Mouse (Mus musculus) heart, adult 2 months (tissue): ENCODE results near the gene Pmf1. TPM values are rescaled to one million over a fixed set of nuclear protein-coding genes. Genes with fewer than 3 reads are reported as not detected.
A peak's percentile ranks its signal among the peaks of the same experiment; 100 is the strongest.

ENCODE experiments used
- DNase-seq, 2 experiments: peaks; one replicate each; pipeline ENCODE4 v3.0.0; 2021
- H3K27ac ChIP-seq: fragments of 200-600 bp; 2 replicates; pipeline ENCODE4 v1.8.1; 2022
- H3K27me3 ChIP-seq: fragments of 200-500 bp; 2 replicates; pipeline ENCODE4 v1.6.1; 2012; ENCODE audit warnings: mild to moderate bottlenecking, low read length, inconsistent platforms, mixed read lengths; ENCODE audit not compliant: control insufficient read depth, insufficient read depth
- H3K36me3 ChIP-seq: fragments of 200-500 bp; 2 replicates; pipeline ENCODE4 v1.6.1; 2012; ENCODE audit warnings: low read length, inconsistent platforms; ENCODE audit not compliant: control insufficient read depth, insufficient read depth
- H3K4me1 ChIP-seq: fragments of 200-500 bp; 2 replicates; pipeline ENCODE4 v1.6.1; 2011; ENCODE audit warnings: low read length; ENCODE audit not compliant: control insufficient read depth, insufficient read depth
- H3K4me3 ChIP-seq: fragments of 200-600 bp; 2 replicates; pipeline ENCODE4 v1.8.1; 2022
- H3K79me2 ChIP-seq: fragments of 200-500 bp; replicated peaks from 2 replicates; pipeline ENCODE4 v1.6.1; 2012; ENCODE audit warnings: mild to moderate bottlenecking, inconsistent platforms, low read length, moderate library complexity, mixed read lengths; ENCODE audit not compliant: control insufficient read depth, insufficient read depth
- H3K9ac ChIP-seq: fragments of 200-500 bp; 2 replicates; pipeline ENCODE4 v1.6.1; 2012; ENCODE audit warnings: low read depth, mild to moderate bottlenecking, control low read depth, inconsistent platforms, low read length, mixed read lengths
- CTCF ChIP-seq: fragments of 200-600 bp; IDR thresholded peaks from 2 replicates; pipeline ENCODE4 v1.8.1; 2022; ENCODE audit warnings: antibody characterized with exemption, mild to moderate bottlenecking, moderate library complexity
- EP300 ChIP-seq: fragments of 200-500 bp; IDR thresholded peaks from 2 replicates; pipeline ENCODE4 v1.6.1; 2011; ENCODE audit warnings: low read depth, low read length, control low read depth; ENCODE audit not compliant: insufficient read depth
- POLR2A ChIP-seq: fragments of 200-500 bp; IDR thresholded peaks from 2 replicates; pipeline ENCODE4 v1.6.1; 2011; ENCODE audit warnings: mild to moderate bottlenecking, low read depth, low read length, control low read depth; ENCODE audit not compliant: insufficient read depth
- WGBS: fragments of 180-500 bp; shearing (Covaris S2); methylation state at CpG from one replicate; pipeline ENCODE4 v1.1.7; 2018; 5-methylcytosine and 5-hydroxymethylcytosine counted together
- intact Hi-C: fragments of 180-260 bp; cut with DNase I; formaldehyde crosslinking; loops from one replicate; pipeline ENCODE4 v1.15.1; 2025
- microRNA-seq, 2 experiments: library from miRNA; unstranded; fragments of <30 nt; microRNA quantifications; one replicate each; pipeline ENCODE4 v1.2.0; 2021
- polyA plus RNA-seq: library from polyadenylated mRNA; depleted of rRNA; stranded (reverse); fragments of >200 nt; gene quantifications from 2 replicates; pipeline ENCODE4 v1.2.3, GENCODE M21; 2012; rRNA removed
- total RNA-seq, 2 experiments: library from RNA; stranded (reverse); gene quantifications; 2 replicates each; pipeline ENCODE4 v1.2.3; 2021

Pmf1 gene
- total and polyA plus RNA-seq, 3 experiments = 12.4 to 22.3 (median 15.9) TPM

GRCm38 (mm10) chr3:88361096-88361495 lies 49.0 kb downstream of the Pmf1 start:
- WGBS = 53% methylated on average over 6 of the region's 6 CpGs
- Histone ChIP-seq H3K27ac (no peak overlapping the region), H3K4me1 (peaks cover 2% of the 10 kb centered on the region; the same call in 1 of the 2 replicates), H3K27me3 (no peaks in the 10 kb centered on the region), H3K36me3 (no peaks in the 10 kb centered on the region), H3K79me2 (no peaks in the 10 kb centered on the region), H3K4me3 (no peak overlapping the region), H3K9ac (no peak overlapping the region)
- no peak for DNase-seq
- TF ChIP-seq POLR2A = no peak
- TF ChIP-seq CTCF = no peak
- no peak for TF ChIP-seq EP300
- intact Hi-C loops = no loop called here

- intact Hi-C loops = no loop called here
- DNase-seq = no peak
- Histone ChIP-seq H3K27ac (no peak overlapping the region; the same call in 1 of the 2 replicates), H3K9ac (no peak overlapping the region), H3K4me3 (no peak overlapping the region), H3K36me3 (no peaks in the 10 kb centered on the region), H3K4me1 (peaks cover 2% of the 10 kb centered on the region; the same call in 1 of the 2 replicates), H3K79me2 (no peaks in the 10 kb centered on the region), H3K27me3 (no peaks in the 10 kb centered on the region)
- 46% methylated on average over 3 of the region's 3 CpGs for WGBS
- TF ChIP-seq EP300 (no peak), POLR2A (no peak), CTCF (no peak)
These were observed 50.1 kb downstream of the Pmf1 start for GRCm38 (mm10) chr3:88359989-88360388.

- Histone ChIP-seq H3K9ac (no peak overlapping the region), H3K27me3 (no peaks in the 10 kb centered on the region), H3K79me2 (no peaks in the 10 kb centered on the region), H3K27ac (no peak overlapping the region; the same call in 1 of the 2 replicates), H3K36me3 (no peaks in the 10 kb centered on the region), H3K4me3 (no peak overlapping the region), H3K4me1 (no peaks in the 10 kb centered on the region)
- WGBS = 63% methylated on average over 5 of the region's 5 CpGs
- intact Hi-C loops = no loop called here
- DNase-seq = no peak
- TF ChIP-seq POLR2A (no peak), EP300 (no peak), CTCF (no peak)
These were observed 50.5 kb downstream of the Pmf1 start for GRCm38 (mm10) chr3:88359584-88359983.

GRCm38 (mm10) chr3:88354396-88355165 lies 55.5 kb downstream of the Pmf1 start:
- DNase-seq = no peak
- H3K79me2 ChIP-seq = no peaks in the 10 kb centered on the region
- 79% methylated on average over 8 of the region's 8 CpGs for WGBS
- no peaks in the 10 kb centered on the region for H3K27me3 ChIP-seq
- no peak overlapping the region for H3K4me3 ChIP-seq
- no peaks in the 10 kb centered on the region for H3K4me1 ChIP-seq
- no peak overlapping the region for H3K27ac ChIP-seq
- intact Hi-C loops = no loop called here
- TF ChIP-seq CTCF (peak; percentile 23), POLR2A (no peak), EP300 (no peak)
- no peaks in the 10 kb centered on the region for H3K36me3 ChIP-seq
- no peak overlapping the region for H3K9ac ChIP-seq

- WGBS = 70% methylated on average over 9 of the region's 9 CpGs
- Histone ChIP-seq H3K4me1 (no peaks in the 10 kb centered on the region), H3K36me3 (no peaks in the 10 kb centered on the region), H3K4me3 (no peak overlapping the region), H3K27me3 (no peaks in the 10 kb centered on the region), H3K79me2 (no peaks in the 10 kb centered on the region), H3K9ac (no peak overlapping the region), H3K27ac (no peak overlapping the region)
- intact Hi-C loops = no loop called here
- DNase-seq = no peak
- TF ChIP-seq EP300 (no peak), POLR2A (no peak), CTCF (no peak)
These were observed 57.2 kb downstream of the Pmf1 start for GRCm38 (mm10) chr3:88352907-88353306.

- Histone ChIP-seq H3K4me3 (no peak overlapping the region), H3K36me3 (no peaks in the 10 kb centered on the region; the same call in 1 of the 2 replicates), H3K9ac (no peak overlapping the region), H3K27me3 (no peaks in the 10 kb centered on the region), H3K4me1 (no peaks in the 10 kb centered on the region), H3K27ac (no peak overlapping the region), H3K79me2 (no peaks in the 10 kb centered on the region)
- no peak for TF ChIP-seq CTCF
- TF ChIP-seq POLR2A = no peak
- TF ChIP-seq EP300 = no peak
- intact Hi-C loops = no loop called here
- no peak for DNase-seq
- WGBS = 82% methylated on average over 13 of the region's 13 CpGs
These were observed 59.4 kb downstream of the Pmf1 start for GRCm38 (mm10) chr3:88350732-88351131.

Small RNA genes within 50 kb of the gene (microRNA-seq; reads per million reads assigned to microRNA genes)
- gene Mir7011 = 0 reads per million in 2 experiments

Other genes starting within 250 kb of the Pmf1 start
- not detected for gene Rhbg, start 155.6 kb downstream of the Pmf1 start, total RNA-seq
- 0.20 TPM in 1 of 2 replicates, not detected in the other for gene Rhbg, start 155.6 kb downstream of the Pmf1 start, polyA plus RNA-seq
- gene Gm38392, start 123.1 kb downstream of the Pmf1 start, total RNA-seq = under 1 TPM; 0.26 to 0.27 TPM
- 0.23 TPM in 1 of 2 replicates, not detected in the other for gene Gm38392, start 123.1 kb downstream of the Pmf1 start, polyA plus RNA-seq
- gene Tsacc, start 113.3 kb downstream of the Pmf1 start, total RNA-seq = 1 to 10 TPM; 5.1 to 8.6 TPM
- 4.8 and 8.7 TPM in 2 replicates for gene Tsacc, start 113.3 kb downstream of the Pmf1 start, polyA plus RNA-seq
- gene Cct3, start 113.2 kb downstream of the Pmf1 start, total RNA-seq = 100 to 1,000 TPM; 169 to 172 TPM
- 124 and 183 TPM in 2 replicates for gene Cct3, start 113.2 kb downstream of the Pmf1 start, polyA plus RNA-seq
- gene Glmp, start 85.3 kb downstream of the Pmf1 start, total RNA-seq = 10 to 100 TPM; 75.6 to 80.9 TPM
- gene Glmp, start 85.3 kb downstream of the Pmf1 start, polyA plus RNA-seq = 98.0 and 105 TPM in 2 replicates
- gene Tmem79, start 74.2 kb downstream of the Pmf1 start, total RNA-seq = 1 to 10 TPM; 1.6 to 1.7 TPM
- gene Tmem79, start 74.2 kb downstream of the Pmf1 start, polyA plus RNA-seq = 2.3 and 3.5 TPM in 2 replicates
- 10 to 100 TPM; 42.7 to 45.8 TPM for gene Smg5, start 74.1 kb downstream of the Pmf1 start, total RNA-seq
- gene Smg5, start 74.1 kb downstream of the Pmf1 start, polyA plus RNA-seq = 44.4 and 66.9 TPM in 2 replicates
- under 1 TPM; 0.44 to 0.57 TPM for gene Paqr6, start 45.7 kb downstream of the Pmf1 start, total RNA-seq
- 5.0 and 7.5 TPM in 2 replicates for gene Paqr6, start 45.7 kb downstream of the Pmf1 start, polyA plus RNA-seq
- gene Bglap3, start 37.6 kb downstream of the Pmf1 start, total RNA-seq = not detected
- not detected in 2 replicates for gene Bglap3, start 37.6 kb downstream of the Pmf1 start, polyA plus RNA-seq
- not detected for gene Bglap2, start 31.6 kb downstream of the Pmf1 start, total RNA-seq
- gene Bglap2, start 31.6 kb downstream of the Pmf1 start, polyA plus RNA-seq = 0.84 and 0.85 TPM in 2 replicates
- not detected for gene Bglap, start 25.9 kb downstream of the Pmf1 start, total RNA-seq
- gene Bglap, start 25.9 kb downstream of the Pmf1 start, polyA plus RNA-seq = not detected in 2 replicates
- gene Slc25a44, start 14.8 kb upstream of the Pmf1 start, total RNA-seq = 10 to 100 TPM; 11.9 to 14.6 TPM
- 19.1 and 25.9 TPM in 2 replicates for gene Slc25a44, start 14.8 kb upstream of the Pmf1 start, polyA plus RNA-seq
- gene Sema4a, start 50.9 kb upstream of the Pmf1 start, total RNA-seq = 1 to 10 TPM; 3.2 to 3.3 TPM
- 8.5 and 9.5 TPM in 2 replicates for gene Sema4a, start 50.9 kb upstream of the Pmf1 start, polyA plus RNA-seq
- 100 to 1,000 TPM; 117 to 138 TPM for gene Lmna, start 99.6 kb upstream of the Pmf1 start, total RNA-seq
- gene Lmna, start 99.6 kb upstream of the Pmf1 start, polyA plus RNA-seq = 67.3 and 85.2 TPM in 2 replicates
- under 1 TPM; 0.42 to 0.45 TPM for gene Mex3a, start 122.1 kb upstream of the Pmf1 start, total RNA-seq
- 0.27 and 0.59 TPM in 2 replicates for gene Mex3a, start 122.1 kb upstream of the Pmf1 start, polyA plus RNA-seq
- gene Rab25, start 138.0 kb upstream of the Pmf1 start, total RNA-seq = not detected
- gene Rab25, start 138.0 kb upstream of the Pmf1 start, polyA plus RNA-seq = 2.2 TPM in 1 of 2 replicates, not detected in the other
- gene Lamtor2, start 142.7 kb upstream of the Pmf1 start, total RNA-seq = 100 to 1,000 TPM in 1 of 2 experiments, 10 to 100 TPM in 1; 94.3 to 104 TPM
- 118 TPM in 2 replicates for gene Lamtor2, start 142.7 kb upstream of the Pmf1 start, polyA plus RNA-seq
- 10 to 100 TPM; 70.1 to 76.5 TPM for gene Ubqln4, start 143.4 kb upstream of the Pmf1 start, total RNA-seq
- gene Ubqln4, start 143.4 kb upstream of the Pmf1 start, polyA plus RNA-seq = 69.3 and 86.7 TPM in 2 replicates
- gene Ssr2, start 165.5 kb upstream of the Pmf1 start, total RNA-seq = 10 to 100 TPM; 65.3 to 67.6 TPM
- gene Ssr2, start 165.5 kb upstream of the Pmf1 start, polyA plus RNA-seq = 80.0 and 115 TPM in 2 replicates
- 10 to 100 TPM; 37.3 to 37.5 TPM for gene Arhgef2, start 195.6 kb upstream of the Pmf1 start, total RNA-seq
- gene Arhgef2, start 195.6 kb upstream of the Pmf1 start, polyA plus RNA-seq = 51.0 and 53.4 TPM in 2 replicates
- not detected for gene Rxfp4, start 242.8 kb upstream of the Pmf1 start, total RNA-seq
- 0.41 TPM in 1 of 2 replicates, not detected in the other for gene Rxfp4, start 242.8 kb upstream of the Pmf1 start, polyA plus RNA-seq